Mouse (Mus musculus) heart, embryonic 10.5 days (tissue): ENCODE measurements around the gene Fignl2. TPM values are rescaled to one million over a fixed set of nuclear protein-coding genes. Genes with fewer than 3 reads are reported as not detected.

Experiments
- DNase-seq: peaks from one replicate; pipeline ENCODE4 v3.0.0-alpha.2; 2017; ENCODE audit warnings: low spot score
- H3K27ac ChIP-seq: fragments of 300-500 bp; sonication (generic); 2 replicates; pipeline ENCODE4 v1.5.1; 2016; ENCODE audit warnings: mild to moderate bottlenecking
- H3K27me3 ChIP-seq: fragments of 300-500 bp; sonication (generic); 2 replicates; pipeline ENCODE4 v1.6.1; 2016; ENCODE audit warnings: mild to moderate bottlenecking; ENCODE audit not compliant: poor library complexity, insufficient read depth, severe bottlenecking
- H3K36me3 ChIP-seq: fragments of 300-500 bp; sonication (generic); 2 replicates; pipeline ENCODE4 v1.6.1; 2016; ENCODE audit warnings: mild to moderate bottlenecking, moderate library complexity
- H3K4me1 ChIP-seq: fragments of 300-500 bp; sonication (generic); 2 replicates; pipeline ENCODE4 v1.6.1; 2016; ENCODE audit warnings: mild to moderate bottlenecking
- H3K4me3 ChIP-seq: fragments of 300-500 bp; sonication (generic); 2 replicates; pipeline ENCODE4 v1.5.1; 2016; ENCODE audit warnings: mild to moderate bottlenecking, moderate library complexity
- H3K9me3 ChIP-seq: fragments of 300-500 bp; sonication (generic); 2 replicates; pipeline ENCODE4 v1.6.1; 2016; ENCODE audit warnings: mild to moderate bottlenecking, moderate library complexity
- WGBS: fragments of 180-500 bp; shearing (Covaris S2); methylation state at CpG from one replicate; pipeline ENCODE4 v1.1.7; 2016; 5-methylcytosine and 5-hydroxymethylcytosine counted together
- polyA plus RNA-seq: library from polyadenylated mRNA; unstranded; fragments of >200 nt; fragmentation: Nextera tagmentation; extraction: Ambion mirVana; gene quantifications from 2 replicates; pipeline ENCODE4 v1.2.1, GENCODE M21; 2016

Gene Fignl2
- polyA plus RNA-seq, 1 experiment from 2014 or later = 0.60 TPM

DNA sequence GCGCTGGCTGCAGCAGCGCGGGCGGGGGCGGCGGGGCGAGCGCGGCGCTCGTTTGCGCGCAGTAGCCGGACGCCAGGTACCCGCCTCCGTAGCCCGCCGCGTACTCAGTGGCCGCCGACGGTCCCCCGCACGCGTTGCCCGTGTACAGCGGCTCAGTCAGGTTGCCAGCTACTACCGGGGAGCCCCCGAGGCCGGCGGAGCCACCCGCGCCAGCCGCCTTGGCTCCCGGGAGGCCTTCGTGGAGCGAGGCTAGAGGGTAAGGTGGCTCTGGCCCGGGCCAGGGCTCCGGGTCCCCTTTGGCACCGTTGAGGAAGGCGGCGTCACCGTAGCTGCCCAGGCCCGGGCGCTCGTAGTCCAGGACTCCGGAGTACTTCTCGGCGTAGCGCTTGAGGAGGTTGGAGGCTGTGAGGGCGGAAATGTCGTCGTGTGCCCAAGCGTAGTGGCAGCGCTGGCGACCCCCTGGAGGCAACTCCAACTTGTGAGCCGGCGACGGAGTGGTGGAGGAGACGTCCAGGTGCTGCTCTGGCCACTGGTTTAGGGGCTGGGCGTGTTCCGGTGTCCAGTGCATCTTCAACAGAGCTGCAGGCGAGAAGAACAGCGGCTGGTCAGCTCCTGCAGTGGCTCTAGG is 24.4 kb downstream of the Fignl2 start:
- Histone ChIP-seq H3K36me3 (peaks cover 13% of the 10 kb centered on the region), H3K4me3 (peak overlapping the region; percentile 61), H3K9me3 (no peaks in the 10 kb centered on the region), H3K27ac (peak overlapping the region; percentile 68; the same call in 1 of the 2 replicates), H3K4me1 (peaks cover 21% of the 10 kb centered on the region), H3K27me3 (peaks cover 89% of the 10 kb centered on the region)
- DNase-seq = no peak
- WGBS = 14% methylated on average over 65 of the region's 65 CpGs

DNA sequence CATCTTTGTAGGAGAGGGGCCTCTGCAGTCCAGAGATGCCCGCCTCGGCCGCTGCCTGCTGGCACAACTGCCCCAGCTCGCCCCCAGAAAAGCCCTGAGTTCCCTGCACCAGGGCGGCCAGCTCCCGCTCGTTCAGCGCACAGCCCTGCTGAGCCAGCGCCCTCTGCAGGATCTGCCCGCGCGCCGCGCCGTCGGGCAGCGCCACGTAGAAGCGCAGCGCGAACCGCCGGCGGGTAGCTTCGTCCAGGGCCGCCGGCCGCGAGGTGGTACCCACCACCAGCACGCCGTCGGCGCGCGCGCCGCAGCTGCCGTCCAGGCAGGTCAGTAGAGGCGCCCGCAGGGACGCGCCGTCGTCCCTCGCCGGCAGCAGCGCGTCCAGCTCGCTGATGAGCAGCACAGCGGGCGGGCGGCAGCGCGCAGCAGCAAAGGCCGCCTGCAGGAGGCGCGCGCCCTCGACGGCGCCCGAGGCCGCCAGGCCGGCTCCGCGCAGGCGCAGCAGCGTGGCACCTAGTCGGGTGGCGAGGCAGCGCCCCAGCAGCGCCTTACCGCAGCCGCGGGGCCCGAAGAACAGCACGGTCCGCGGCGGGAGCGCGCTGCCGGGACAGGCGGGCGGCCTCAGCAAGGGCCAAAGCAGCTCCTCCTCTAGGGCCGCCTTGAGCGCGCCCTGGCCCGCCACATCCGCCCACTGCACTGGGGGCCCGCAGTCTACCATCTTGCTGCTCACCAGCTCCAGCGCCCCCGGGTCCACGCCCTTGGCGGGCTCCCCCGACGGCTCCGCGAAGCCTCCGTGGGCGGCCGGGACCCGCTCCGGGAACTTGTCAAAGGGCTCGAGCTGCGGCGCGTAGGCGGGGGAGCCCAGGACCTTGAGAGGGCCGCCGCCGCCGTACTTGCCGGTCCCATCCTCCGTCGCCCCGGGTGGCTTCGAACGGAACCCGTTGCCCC is 25.5 kb downstream of the Fignl2 start:
- Histone ChIP-seq H3K4me1 (peaks cover 21% of the 10 kb centered on the region), H3K27ac (peak overlapping the region; percentile 68), H3K9me3 (no peaks in the 10 kb centered on the region), H3K4me3 (peak overlapping the region; percentile 61), H3K36me3 (peaks cover 13% of the 10 kb centered on the region), H3K27me3 (peaks cover 94% of the 10 kb centered on the region)
- DNase-seq = no peak
- 18% methylated on average over 120 of the region's 120 CpGs for WGBS

DNA sequence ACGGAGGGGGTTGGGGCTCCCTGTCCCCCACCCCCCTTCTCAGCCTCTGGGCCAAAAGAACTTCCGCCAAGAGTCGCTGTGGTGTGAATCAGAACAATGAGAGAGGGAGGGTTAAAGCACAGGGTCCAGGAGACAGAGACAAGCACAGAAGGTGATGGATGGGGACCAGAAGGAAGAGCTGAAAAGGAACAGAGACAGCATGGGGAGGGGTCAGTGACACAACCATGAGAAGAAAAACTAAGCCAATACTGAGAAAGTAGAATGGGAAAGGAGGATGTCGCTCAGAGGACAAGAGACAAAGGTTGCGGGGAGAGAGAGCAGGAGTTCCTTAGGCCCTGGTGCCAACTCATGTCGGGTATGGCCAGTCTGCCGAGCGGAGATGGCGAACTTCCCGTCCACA is 26.5 kb downstream of the Fignl2 start:
- peaks cover 98% of the 10 kb centered on the region for H3K27me3 ChIP-seq
- no peaks in the 10 kb centered on the region for H3K9me3 ChIP-seq
- peaks cover 27% of the 10 kb centered on the region for H3K4me1 ChIP-seq
- 69% methylated on average over 10 of the region's 10 CpGs for WGBS
- H3K36me3 ChIP-seq = peaks cover 13% of the 10 kb centered on the region
- H3K27ac ChIP-seq = no peak overlapping the region
- DNase-seq = no peak
- H3K4me3 ChIP-seq = no peak overlapping the region

DNA sequence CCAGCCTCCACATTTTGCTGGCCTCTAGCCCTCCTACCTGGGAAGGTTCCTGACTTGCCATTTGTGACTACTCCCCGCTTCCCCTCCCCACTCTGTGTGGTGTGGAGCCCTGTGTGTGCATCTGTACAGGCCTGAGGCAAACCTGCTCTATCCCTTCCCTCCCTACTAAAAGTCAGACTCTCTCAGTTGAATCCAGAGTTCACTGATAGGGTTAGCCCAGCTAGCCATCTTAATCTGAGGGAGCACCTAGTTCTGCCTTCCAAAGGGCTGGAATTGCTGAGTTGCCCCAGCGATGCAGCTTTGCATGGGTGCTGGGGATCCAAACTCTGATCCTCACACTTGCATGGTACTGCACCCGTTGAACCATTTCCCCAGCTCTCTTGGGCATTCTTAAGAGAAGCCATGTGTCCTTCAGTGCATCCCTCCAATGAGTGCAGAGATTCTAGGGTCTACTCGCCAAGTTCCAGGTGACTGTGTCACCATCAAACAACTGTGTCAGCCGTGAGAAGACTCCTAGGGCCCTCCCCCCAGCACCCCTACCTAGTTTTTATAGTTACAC is 29.9 kb downstream of the Fignl2 start:
- H3K27ac ChIP-seq = no peak overlapping the region

DNA sequence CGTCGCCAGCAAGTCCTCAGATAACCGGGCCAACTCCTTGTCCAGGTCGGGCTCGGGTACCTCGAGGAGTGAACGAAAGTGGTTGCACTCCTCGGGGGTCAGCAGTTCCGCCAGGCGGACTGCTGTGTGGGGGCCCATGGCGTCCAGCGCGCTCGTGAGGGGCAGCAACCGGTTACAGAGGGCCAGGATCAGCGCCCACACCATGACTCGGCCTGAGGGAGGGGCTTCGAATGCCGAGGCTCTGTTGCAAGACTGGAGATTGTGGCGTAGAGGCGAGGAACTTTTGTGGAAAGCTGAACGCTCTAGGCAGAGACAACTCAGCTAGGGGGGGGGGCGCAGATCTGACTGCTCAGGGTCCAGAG is 31.2 kb downstream of the Fignl2 start, which contains the start of gene Gm47841:
Gene Gm47841 (minus strand): TSS at position 204 of the 362 bp plus-strand sequence.
- Histone ChIP-seq H3K36me3 (no peaks in the 10 kb centered on the region), H3K27ac (peak within 1 kb of the TSS; percentile 56), H3K4me3 (peak within 1 kb of the TSS; percentile 60), H3K27me3 (peaks cover 95% of the 10 kb centered on the region), H3K9me3 (no peaks in the 10 kb centered on the region), H3K4me1 (peaks cover 17% of the 10 kb centered on the region)
- DNase-seq = no peak
- 2% methylated on average over 23 of the region's 23 CpGs for WGBS

More for the DNA sequence above, 29.9 kb downstream of the Fignl2 start:
- DNase-seq = no peak
- 52% methylated on average over 5 of the region's 5 CpGs for WGBS
- Histone ChIP-seq H3K4me1 (peaks cover 28% of the 10 kb centered on the region), H3K36me3 (peaks cover 8% of the 10 kb centered on the region), H3K27me3 (peaks cover 99% of the 10 kb centered on the region), H3K4me3 (no peak overlapping the region), H3K9me3 (no peaks in the 10 kb centered on the region)

DNA sequence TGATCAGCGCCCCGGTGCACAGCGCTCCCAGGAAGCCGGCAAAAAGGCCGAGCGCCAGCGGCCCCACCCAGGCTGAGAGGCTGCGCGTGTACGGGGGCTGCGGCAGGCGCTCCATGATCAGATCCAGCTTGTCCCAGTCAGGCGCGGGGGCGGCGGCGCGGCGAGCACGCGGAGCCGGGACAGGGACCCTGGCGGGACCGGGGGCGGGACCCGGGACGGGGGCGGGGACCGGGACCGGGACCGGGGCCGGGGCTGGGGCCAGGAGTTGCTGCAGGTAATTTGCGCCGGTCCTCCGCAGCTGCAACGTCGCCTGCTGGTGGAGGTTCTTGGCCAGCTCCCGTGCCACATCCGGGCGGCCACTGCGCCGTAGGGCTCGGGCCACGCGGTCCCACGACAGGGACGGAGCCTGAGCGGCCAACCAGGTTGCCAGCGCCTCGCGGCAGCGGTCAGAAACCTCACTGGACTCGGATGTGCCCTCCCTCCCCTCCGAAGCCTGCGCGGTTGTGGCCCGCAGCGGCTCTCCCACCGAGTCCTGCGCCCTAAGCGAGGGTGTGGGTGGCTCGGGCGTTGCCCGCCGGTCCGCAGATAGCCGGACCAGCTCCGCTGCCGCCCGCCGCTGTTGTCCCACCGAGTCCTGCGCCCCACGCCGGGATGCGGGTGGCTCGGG is 31.7 kb downstream of the Fignl2 start:
- Histone ChIP-seq H3K36me3 (no peaks in the 10 kb centered on the region), H3K27me3 (peaks cover 95% of the 10 kb centered on the region), H3K4me3 (peak overlapping the region; percentile 60), H3K27ac (peak overlapping the region; percentile 56), H3K4me1 (peaks cover 17% of the 10 kb centered on the region), H3K9me3 (no peaks in the 10 kb centered on the region)
- WGBS = under 1% methylated on average over 75 of the region's 77 CpGs
- DNase-seq = no peak

DNA sequence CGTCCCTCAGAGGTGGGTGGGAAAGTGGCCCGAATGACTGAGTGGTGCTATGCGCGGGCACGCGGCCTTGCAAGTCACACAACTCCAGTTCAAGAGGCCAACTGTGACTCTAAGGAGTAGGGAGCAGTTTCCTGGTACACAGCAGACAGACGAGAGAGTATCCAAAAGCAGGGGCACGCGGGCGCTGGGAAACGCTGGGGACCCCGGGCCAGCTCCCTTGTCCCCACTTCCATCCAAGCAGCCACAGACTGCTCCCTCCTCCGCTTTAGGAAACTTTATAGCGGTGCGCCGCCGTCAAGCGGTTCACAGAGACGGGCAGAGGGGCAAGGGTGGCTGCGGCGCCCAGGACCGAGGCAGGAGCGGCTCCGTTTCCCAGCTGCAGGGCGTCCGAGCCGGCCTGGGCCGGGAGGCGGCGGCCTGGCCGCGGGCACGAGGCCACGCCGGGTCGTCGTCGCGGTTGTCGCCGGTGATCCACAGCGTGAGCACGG is 32.3 kb downstream of the Fignl2 start:
- Histone ChIP-seq H3K9me3 (no peaks in the 10 kb centered on the region), H3K4me1 (peaks cover 17% of the 10 kb centered on the region), H3K4me3 (peak overlapping the region; percentile 60), H3K27ac (peak overlapping the region; percentile 56), H3K27me3 (peaks cover 95% of the 10 kb centered on the region), H3K36me3 (no peaks in the 10 kb centered on the region)
- WGBS = 1% methylated on average over 43 of the region's 43 CpGs
- DNase-seq = no peak

DNA sequence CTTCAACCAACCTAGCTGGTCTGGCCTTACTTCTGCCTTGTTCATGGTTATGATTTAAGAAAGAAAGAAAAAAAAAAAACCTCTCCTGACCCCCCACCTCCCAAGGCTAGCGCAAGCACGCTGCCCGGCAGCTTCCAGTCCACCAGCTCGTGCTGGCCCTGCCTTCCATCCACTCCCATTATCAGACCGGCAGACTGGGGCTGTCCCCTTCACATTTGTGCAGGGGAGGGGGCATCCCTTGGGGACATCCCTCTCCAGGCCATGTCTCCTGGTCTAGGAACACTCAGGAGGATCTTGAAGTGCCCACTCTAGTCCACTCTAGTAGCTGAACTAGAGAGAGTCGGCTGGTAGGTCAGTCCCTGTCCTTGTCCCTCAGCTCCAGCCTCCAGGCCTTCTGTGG is 33.8 kb downstream of the Fignl2 start:
- Histone ChIP-seq H3K4me1 (peaks cover 17% of the 10 kb centered on the region), H3K36me3 (no peaks in the 10 kb centered on the region), H3K27ac (no peak overlapping the region), H3K4me3 (no peak overlapping the region), H3K27me3 (peaks cover 95% of the 10 kb centered on the region), H3K9me3 (no peaks in the 10 kb centered on the region)
- 43% methylated on average over 6 of the region's 6 CpGs for WGBS
- no peak for DNase-seq

DNA sequence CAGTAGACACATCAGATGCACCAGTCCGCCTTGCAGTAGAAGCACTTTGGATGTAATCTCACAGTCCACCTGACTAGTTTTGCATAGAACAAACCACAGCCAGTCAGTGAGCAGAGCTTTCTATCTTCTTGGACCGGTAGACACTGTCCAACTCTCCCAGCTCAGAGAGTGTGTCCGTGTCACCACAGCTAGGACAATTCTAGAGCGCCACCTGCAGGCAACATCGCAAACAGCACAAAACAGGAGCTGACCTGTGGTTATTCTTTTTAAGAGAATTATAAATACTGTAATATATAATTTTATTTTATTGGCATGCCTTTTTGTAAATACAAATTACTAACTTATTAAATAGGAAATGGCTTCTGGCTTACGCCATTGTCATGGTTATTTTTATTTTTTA is 35.8 kb downstream of the Fignl2 start:
- no peaks in the 10 kb centered on the region for H3K9me3 ChIP-seq
- H3K36me3 ChIP-seq = no peaks in the 10 kb centered on the region
- H3K27me3 ChIP-seq = peaks cover 95% of the 10 kb centered on the region
- WGBS = 16% methylated on average over 6 of the region's 6 CpGs
- no peak overlapping the region for H3K4me3 ChIP-seq
- no peak for DNase-seq
- H3K4me1 ChIP-seq = peaks cover 17% of the 10 kb centered on the region
- H3K27ac ChIP-seq = no peak overlapping the region

DNA sequence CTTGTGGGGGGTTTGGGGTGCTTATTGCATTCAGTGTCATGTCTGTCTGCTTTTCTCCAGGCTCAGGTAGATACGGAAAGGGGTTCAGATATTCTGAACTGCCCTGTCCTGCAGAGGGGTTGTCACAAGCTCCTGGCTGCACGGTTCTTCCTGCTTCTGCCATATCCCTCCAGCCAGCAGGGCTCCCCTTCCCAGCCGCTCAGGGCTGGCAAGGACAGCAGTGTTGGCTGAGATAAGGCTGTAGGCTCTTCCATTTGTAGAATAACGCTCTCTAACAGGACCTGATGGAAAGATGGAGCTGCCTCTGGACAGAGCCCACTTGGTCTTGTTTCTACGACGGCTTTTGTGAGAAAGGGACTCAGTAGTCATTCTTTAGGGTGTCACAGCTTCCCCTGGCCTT is 36.4 kb downstream of the Fignl2 start:
- Histone ChIP-seq H3K27ac (no peak overlapping the region), H3K36me3 (no peaks in the 10 kb centered on the region), H3K27me3 (peaks cover 94% of the 10 kb centered on the region), H3K4me3 (no peak overlapping the region), H3K9me3 (no peaks in the 10 kb centered on the region), H3K4me1 (peaks cover 12% of the 10 kb centered on the region)
- 60% methylated on average over 6 of the region's 6 CpGs for WGBS
- DNase-seq = no peak

DNA sequence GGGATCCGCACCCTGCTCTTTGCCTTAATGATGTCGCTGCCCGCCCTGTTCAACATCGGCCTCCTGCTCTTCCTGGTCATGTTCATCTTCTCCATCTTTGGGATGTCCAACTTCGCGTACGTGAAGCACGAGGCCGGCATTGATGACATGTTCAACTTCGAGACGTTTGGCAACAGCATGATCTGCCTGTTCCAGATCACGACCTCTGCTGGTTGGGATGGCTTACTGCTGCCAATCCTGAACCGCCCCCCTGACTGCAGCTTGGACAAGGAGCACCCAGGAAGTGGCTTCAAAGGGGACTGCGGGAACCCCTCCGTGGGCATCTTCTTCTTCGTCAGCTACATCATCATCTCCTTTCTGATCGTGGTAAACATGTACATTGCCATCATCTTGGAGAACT is 38.7 kb downstream of the Fignl2 start:
- WGBS = 44% methylated on average over 17 of the region's 17 CpGs
- Histone ChIP-seq H3K36me3 (no peaks in the 10 kb centered on the region), H3K9me3 (no peaks in the 10 kb centered on the region), H3K27ac (no peak overlapping the region), H3K27me3 (peaks cover 89% of the 10 kb centered on the region), H3K4me3 (peak overlapping the region; percentile 42), H3K4me1 (no peaks in the 10 kb centered on the region; the same call in none of the 2 replicates)
- DNase-seq = no peak

DNA sequence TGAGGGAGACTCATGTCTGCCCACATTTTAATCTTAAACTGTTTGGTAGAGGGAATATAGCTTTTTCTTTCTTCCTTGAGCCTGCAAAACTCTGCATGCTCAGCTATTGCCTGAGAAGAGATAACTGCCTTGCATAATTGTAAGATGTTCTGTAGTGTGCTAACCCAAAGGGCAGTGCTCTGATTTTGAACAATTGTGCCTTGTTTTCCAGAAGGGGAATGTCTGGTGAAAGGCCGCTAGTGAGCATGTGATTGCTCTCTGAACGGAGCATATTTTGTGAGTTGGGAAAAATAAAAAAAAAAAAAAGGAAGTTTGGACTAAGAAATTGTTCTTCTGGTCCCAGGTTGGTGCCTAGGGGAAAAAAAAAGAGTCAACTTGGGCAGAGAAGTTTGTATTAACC is 49.4 kb downstream of the Fignl2 start:
- 68% methylated on average over 2 of the region's 2 CpGs for WGBS
- DNase-seq = no peak
- H3K9me3 ChIP-seq = no peaks in the 10 kb centered on the region
- H3K4me3 ChIP-seq = no peak overlapping the region
- peaks cover 35% of the 10 kb centered on the region for H3K27me3 ChIP-seq
- no peak overlapping the region for H3K27ac ChIP-seq
- H3K36me3 ChIP-seq = no peaks in the 10 kb centered on the region
- H3K4me1 ChIP-seq = peaks cover 16% of the 10 kb centered on the region; the same call in 1 of the 2 replicates
